Mouse (Mus musculus) frontal cortex, adult 2 months (tissue): ENCODE measurements around the gene Strn3. TPM values are rescaled to one million over a fixed set of nuclear protein-coding genes. Genes with fewer than 3 reads are reported as not detected.

Source experiments
- DNase-seq, 2 experiments: peaks; one replicate each; pipeline ENCODE4 v3.0.0; 2022; ENCODE audit warnings: low spot score in 1 of 2; ENCODE audit errors: extremely low spot score in 1 of 2
- polyA plus RNA-seq: library from polyadenylated mRNA; depleted of rRNA; stranded (reverse); fragments of >200 nt; gene quantifications from 2 replicates; pipeline ENCODE4 v1.2.3, GENCODE M21; 2012; rRNA removed

The Strn3 gene
- 61.3 and 69.0 TPM in 2 replicates for polyA plus RNA-seq

DNA sequence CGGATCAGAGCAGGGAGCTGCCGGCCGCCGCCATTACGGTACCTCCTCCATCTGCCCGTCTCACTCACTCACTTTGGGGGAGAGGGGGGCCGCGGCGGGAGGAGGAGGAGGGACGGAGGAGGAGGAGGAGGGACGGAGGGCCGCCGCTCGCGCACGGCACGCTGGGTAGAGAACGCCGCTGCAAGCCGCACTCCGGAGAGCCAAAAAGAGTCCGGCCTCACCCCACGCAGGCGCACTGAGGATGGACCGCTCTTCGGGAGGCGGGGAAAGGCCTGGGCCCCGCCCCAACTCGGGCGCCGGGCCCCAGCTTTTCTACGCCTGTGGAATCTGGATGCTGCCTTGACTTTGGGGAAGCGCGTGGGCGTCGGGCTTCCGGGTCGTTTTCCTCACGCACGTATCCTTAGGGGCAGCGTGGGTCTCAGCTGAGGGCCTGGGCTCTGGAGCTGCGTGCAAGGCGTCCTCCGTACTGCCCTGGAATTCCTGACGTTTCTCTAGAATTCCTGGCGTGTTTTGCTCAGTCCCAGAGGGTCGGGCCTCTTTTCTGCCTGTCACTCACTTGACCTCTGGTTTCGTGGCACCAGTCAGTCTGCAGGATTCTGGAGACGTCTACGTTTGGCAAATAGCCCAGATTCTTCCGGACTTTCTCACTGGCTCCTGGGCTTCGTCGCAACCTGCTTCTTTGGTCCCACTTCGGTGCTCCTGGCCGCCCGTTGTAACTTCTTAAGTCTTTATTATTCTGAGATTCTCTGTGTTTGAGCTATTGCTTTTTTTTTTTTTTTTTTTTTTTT lies at the start of gene Strn3:
Gene Strn3 (minus strand): TSS at position 53 of the 788 bp plus-strand sequence.
- DNase-seq = peak; percentile 93 to 96

GRCm38 (mm10) chr12:51736807-51737206 lies 45.1 kb upstream of the Strn3 start:
- DNase-seq = no peak

DNA sequence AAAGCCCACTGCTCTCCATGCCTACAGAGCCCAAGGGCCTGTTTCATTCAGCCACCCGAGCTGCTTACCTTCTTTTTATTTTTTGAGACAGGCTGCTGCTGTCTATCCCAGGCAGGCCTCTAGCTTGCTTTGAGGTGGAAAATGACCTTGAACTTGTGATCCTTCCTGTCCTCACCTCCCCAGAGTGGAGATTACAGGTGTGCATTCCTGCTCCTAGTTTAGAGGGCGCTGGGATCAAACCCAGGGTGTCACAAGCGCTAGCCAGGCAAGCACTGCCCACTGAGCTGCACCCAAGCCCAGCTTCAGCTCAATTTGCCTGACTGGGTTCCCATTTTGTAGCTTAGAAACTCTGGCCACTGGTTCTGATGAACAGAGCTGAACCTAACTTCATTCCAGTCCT lies 44.7 kb upstream of the Strn3 start:
- DNase-seq = no peak

GRCm38 (mm10) chr12:51735840-51736271 lies 44.2 kb upstream of the Strn3 start:
- no peak for DNase-seq

- DNase-seq = no peak
Measured at GRCm38 (mm10) chr12:51734605-51735211, 43.0 kb upstream of the Strn3 start.

- no peak for DNase-seq
Measured at GRCm38 (mm10) chr12:51729827-51730226, 38.1 kb upstream of the Strn3 start.

DNA sequence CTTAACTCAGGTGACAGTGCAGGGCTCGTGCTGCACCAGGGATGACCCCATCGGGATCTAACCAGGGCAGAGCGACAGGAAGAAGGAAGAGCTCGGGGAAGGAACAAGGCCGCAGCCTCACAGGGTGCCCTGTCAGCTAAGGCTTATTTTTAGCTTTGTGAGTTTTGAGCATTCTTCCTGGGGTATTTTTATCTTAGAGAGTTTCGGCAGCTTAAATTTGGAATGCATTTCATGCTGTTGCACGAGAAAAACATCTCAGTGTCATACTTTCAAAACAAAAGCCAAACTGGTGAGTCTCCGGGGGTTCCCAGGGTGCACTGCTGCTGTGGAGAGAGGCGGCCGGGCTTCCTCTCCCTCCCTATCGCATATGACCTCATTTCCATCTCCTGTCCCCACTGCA lies 37.4 kb upstream of the Strn3 start:
- peak; percentile 58 to 64 for DNase-seq

DNA sequence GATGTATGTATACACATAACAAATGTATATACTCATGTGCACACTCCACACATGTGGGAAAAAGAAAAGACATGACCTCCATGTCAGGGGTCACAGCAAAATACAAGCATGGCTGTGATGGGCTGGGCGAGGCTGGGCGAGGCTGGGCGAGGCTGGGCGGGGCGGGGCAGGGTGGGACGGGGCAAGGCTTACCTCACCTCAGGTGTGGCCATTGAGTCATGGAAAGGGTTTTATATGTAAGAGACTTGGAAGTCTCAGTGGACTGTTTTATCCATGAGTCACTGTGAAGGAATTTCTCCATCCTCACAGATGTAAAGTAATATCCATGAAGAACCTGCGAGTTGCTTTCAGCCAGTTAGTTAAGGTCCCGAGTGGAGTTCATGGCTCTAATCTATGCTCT lies 30.1 kb upstream of the Strn3 start:
- no peak for DNase-seq

GRCm38 (mm10) chr12:51718617-51719016 lies 26.9 kb upstream of the Strn3 start:
- no peak for DNase-seq

DNA sequence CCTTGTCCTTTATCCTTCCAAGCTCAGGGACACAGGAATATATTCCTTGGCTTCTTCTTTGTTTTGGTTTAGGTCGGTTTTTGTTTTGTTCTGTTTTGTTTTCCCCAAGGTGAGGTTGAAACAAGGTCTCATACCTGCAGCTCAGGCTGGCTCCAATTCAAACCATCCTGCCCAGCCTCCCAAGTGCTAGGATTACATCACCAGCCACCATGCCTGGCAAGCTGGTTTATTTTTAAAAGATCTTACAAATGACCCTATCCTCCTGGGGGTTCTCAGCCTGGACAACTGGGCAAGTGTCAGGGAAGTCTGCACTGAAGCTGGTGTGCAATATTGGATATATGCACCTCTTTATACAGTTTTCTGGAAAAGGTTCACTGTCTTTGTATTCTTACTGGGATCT lies 21.0 kb upstream of the Strn3 start:
- DNase-seq = no peak

- no peak for DNase-seq
Measured at GRCm38 (mm10) chr12:51710154-51710553, 18.5 kb upstream of the Strn3 start.

- DNase-seq = peak in 1 of 2 experiments; percentile 53
Measured at GRCm38 (mm10) chr12:51709741-51710140, 18.0 kb upstream of the Strn3 start.

- peak; percentile 86 to 89 for DNase-seq
Measured at GRCm38 (mm10) chr12:51708941-51709686, 17.4 kb upstream of the Strn3 start.

DNA sequence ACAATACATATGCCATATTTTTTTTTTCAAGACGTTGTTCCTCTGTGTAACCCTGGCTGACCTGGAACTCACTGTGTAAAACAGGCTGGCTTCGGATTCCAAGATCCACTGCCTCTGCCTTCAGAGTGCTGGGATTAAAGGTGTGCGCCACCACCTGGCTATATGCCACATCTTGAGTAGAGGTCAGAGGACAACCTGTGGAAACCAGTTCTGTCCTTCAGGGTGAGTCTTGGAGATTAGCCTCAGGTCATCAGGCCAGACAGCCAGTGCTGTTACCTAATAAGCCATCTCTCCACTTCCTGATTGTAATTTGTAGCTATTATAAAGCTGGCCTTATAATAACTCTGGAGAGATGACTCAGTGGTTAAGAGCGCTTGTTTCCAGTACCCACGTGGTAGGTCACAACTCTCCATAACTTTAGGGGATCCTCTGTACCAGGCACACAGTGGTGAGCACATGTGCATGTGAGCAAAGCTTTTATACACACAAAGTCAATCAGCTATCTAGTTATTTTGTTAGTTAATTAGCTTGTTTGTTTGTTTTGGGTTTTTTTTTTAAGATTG lies 15.1 kb upstream of the Strn3 start:
- DNase-seq = no peak

DNA sequence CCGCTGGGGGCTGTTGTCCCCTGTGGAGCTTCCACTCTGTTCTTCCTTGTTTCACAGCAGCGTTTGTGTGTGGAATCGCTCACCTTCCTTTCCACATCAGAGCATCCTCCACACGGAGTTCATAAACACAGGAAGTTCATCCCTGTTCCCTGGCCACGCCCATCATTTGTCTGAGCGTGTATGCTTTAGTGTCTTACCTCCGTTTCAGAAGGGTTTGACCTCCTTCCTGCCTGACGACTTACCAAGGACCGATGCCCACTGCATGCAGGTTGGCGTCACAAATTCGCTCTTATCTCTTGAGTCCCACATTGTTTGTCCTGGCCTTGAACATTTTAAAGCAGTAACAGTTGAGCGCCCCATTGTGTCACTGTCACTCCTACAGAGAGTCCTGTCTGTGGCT lies 14.1 kb upstream of the Strn3 start:
- no peak for DNase-seq

- DNase-seq = no peak
Measured at GRCm38 (mm10) chr12:51704572-51704971, 12.9 kb upstream of the Strn3 start.

GRCm38 (mm10) chr12:51703859-51704258 lies 12.2 kb upstream of the Strn3 start:
- no peak for DNase-seq

DNA sequence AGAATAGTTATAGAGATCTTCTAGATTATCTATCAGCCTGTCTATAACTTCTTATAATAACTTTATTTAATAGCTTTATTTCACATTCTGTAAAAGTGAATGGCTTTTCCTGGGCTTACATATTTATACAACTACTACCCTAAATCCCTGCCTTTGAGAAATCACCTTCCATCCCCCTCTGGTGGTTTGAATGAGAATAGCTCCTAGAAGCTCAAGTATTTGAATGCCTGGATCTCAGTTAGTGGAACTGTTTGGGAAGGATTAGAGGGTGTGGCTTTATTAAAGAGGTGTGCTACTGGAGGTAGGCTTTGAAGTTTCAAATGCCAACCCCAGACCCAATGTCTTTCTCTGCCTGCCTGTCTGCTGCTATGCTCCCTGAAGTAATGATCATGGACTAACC lies 10.0 kb upstream of the Strn3 start:
- no peak for DNase-seq

GRCm38 (mm10) chr12:51699623-51700393 lies 8.1 kb upstream of the Strn3 start:
- no peak for DNase-seq

DNA sequence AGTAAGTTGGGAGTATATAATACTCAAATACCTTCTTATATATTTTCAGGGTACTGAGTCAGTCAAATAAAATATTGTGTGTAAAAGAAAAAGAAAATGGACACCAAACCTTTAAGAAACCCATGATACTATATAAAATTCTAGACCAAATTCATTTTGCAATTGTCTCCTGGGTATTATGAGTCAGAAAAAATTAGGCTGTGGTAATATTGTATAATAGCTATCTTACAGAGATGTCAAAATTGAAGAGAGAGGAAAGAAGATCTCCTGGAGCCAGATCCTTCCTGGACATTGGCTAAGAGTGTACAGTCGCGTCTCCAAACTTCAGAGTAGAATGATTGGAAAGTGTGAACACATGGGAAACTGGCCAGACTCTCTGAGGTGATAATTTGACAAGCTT lies 4.5 kb upstream of the Strn3 start:
- DNase-seq = no peak
